Mouse (Mus musculus): ENCODE results near the gene Gm37419. TPM values are rescaled to one million over a fixed set of nuclear protein-coding genes. Genes with fewer than 3 reads are reported as not detected.

Gene Gm37419
- polyA plus RNA-seq, 1 experiment from 2014 or later, result not detected

DNA sequence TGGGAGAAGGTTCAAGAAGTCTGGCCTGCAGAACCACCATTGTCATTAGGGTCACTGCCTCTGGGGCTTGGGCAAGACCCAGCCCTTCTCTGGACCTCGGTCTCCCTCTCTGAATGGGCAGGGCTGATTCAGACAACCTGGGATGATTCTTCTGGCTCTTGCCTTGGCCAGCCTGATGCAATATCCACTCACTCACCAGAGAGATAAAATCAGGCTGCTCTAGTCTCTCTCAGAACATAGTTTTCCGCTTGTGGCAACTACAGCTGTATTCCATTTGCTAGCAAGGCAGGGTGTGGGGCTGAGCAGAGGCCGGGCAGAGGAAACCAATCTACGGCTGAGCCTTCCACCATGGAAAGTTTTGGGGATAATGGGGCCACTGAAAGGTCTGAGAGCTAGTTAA is 19.4 kb upstream of the Gm37419 start:
- no peak overlapping the region for H3K4me3 ChIP-seq (ENCODE audit: low read depth, low read length)
- H3K9me3 ChIP-seq (ENCODE audit: control insufficient read depth), result no peaks in the 10 kb centered on the region
- H3K9ac ChIP-seq (ENCODE audit: low read depth, low read length), result no peak overlapping the region
- 75% methylated on average over 4 of the region's 4 CpGs for WGBS
- H3K27ac ChIP-seq (ENCODE audit: low read depth, low read length), result no peak overlapping the region
- 0 out of 2 replicates have a peak, but pooled peaks cover 5% of the 10 kb centered on the region for H3K36me3 ChIP-seq (ENCODE audit: control insufficient read depth, insufficient read depth)
- TF ChIP-seq CTCF (IDR thresholded peaks at IDR 0.05; ENCODE audit: low read depth), result no peak
- no peak for ATAC-seq
- H3K27me3 ChIP-seq (replicated peaks; ENCODE audit: control insufficient read depth, insufficient read depth, low read length), result no peaks in the 10 kb centered on the region
- peaks cover 18% of the 10 kb centered on the region for H3K4me1 ChIP-seq (replicated peaks; ENCODE audit: control insufficient read depth, insufficient read depth, low read length)
- no peak overlapping the region for H3K4me2 ChIP-seq (replicated peaks; ENCODE audit: low read depth)

DNA sequence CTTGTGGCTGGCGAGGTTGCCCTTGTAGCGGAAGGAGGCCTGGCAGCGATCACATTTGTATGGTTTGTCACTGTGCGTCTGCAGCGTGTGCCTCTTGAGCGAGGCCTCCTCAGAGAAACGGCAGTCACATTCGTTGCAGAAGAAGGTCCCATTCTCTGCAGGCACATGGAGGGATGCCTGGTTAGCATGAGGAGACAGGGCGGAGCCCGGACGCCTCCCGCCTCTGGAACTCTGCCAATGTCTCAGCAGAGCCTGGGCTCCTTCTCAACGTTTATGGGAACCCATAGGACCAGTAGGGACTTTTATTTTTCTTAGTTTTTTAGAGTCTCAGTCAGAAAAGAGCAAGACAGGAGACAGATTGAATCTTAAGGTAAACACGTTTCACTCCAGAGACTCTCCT is 18.4 kb upstream of the Gm37419 start:
- ATAC-seq, result no peak; the same call in 1 of the 2 replicates
- WGBS, result 44% methylated on average over 14 of the region's 14 CpGs

DNA sequence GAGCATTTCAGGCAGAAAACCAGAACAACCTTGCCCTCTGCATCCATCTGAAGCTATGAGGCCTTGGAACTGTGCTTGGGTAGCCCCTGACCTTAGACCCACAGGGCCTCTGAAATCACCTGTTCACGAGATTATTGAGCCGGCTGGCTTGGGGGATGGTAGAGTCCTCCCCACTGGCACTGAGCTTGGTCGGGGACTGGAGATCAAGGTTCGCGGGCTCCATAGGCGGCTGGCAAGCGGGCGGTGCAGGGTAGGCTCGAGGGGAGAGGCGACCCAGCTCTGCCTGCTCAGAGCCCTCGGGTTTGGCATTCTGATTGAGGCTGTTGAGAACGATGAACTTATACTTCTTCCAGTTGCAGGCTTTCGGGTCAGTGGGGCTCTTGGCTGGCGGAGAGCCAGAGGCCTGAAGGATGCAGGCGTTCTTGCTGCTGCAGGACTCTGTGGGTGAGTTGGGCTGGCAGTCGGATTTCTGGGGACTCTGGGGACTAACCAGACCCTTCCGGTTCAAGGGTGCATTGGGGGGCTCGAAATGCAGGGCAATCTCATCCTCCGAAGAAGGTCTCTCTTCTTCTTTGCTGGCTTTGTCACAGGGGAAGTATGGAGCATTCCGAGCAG is 16.0 kb upstream of the Gm37419 start:
- Histone ChIP-seq H3K36me3 (ENCODE audit: control insufficient read depth, insufficient read depth) (peaks cover 5% of the 10 kb centered on the region; the same call in 1 of the 2 replicates), H3K27ac (ENCODE audit: low read depth, low read length) (peak overlapping the region; percentile 89), H3K9ac (ENCODE audit: low read depth, low read length) (peak overlapping the region; percentile 45), H3K9me3 (ENCODE audit: control insufficient read depth) (no peaks in the 10 kb centered on the region), H3K4me3 (ENCODE audit: low read depth, low read length) (peak overlapping the region; percentile 36), H3K4me1 (replicated peaks; ENCODE audit: control insufficient read depth, insufficient read depth, low read length) (peaks cover 18% of the 10 kb centered on the region), H3K27me3 (replicated peaks; ENCODE audit: control insufficient read depth, insufficient read depth, low read length) (no peaks in the 10 kb centered on the region), H3K4me2 (replicated peaks; ENCODE audit: low read depth) (peak overlapping the region; percentile 65)
- 48% methylated on average over 20 of the region's 20 CpGs for WGBS
- TF ChIP-seq CTCF (IDR thresholded peaks at IDR 0.05; ENCODE audit: low read depth), result no peak
- peak; percentile 81 for ATAC-seq

More for the DNA sequence above, 18.4 kb upstream of the Gm37419 start:
- Histone ChIP-seq H3K36me3 (ENCODE audit: control insufficient read depth, insufficient read depth) (peaks cover 5% of the 10 kb centered on the region; the same call in 1 of the 2 replicates), H3K4me1 (replicated peaks; ENCODE audit: control insufficient read depth, insufficient read depth, low read length) (peaks cover 18% of the 10 kb centered on the region), H3K9ac (ENCODE audit: low read depth, low read length) (no peak overlapping the region), H3K27ac (ENCODE audit: low read depth, low read length) (peak overlapping the region; percentile 50), H3K27me3 (replicated peaks; ENCODE audit: control insufficient read depth, insufficient read depth, low read length) (no peaks in the 10 kb centered on the region), H3K9me3 (ENCODE audit: control insufficient read depth) (no peaks in the 10 kb centered on the region), H3K4me3 (ENCODE audit: low read depth, low read length) (no peak overlapping the region), H3K4me2 (replicated peaks; ENCODE audit: low read depth) (no peak overlapping the region)
- TF ChIP-seq CTCF (IDR thresholded peaks at IDR 0.05; ENCODE audit: low read depth), result no peak

DNA sequence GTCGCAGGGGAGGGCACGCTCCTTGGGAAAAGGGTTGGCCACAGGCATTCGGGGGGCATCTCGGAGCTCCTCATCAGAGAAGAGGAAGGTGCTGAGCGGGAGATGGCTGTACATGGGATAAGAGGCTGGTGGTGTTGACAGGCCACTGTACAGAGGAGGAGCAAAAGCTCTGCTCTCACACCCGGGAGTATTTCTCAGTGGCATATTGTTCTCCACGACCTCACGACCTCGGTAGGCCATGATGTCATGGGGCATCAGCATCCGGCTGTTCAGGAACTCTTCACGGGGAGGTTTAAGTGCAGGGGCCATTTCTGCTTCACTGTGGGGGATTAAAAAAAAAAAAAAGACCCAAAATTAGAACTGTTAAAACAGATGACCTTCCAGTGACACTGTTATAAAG is 15.4 kb upstream of the Gm37419 start:
- peaks cover 18% of the 10 kb centered on the region for H3K4me1 ChIP-seq (replicated peaks; ENCODE audit: control insufficient read depth, insufficient read depth, low read length)
- H3K9ac ChIP-seq (ENCODE audit: low read depth, low read length), result peak overlapping the region; percentile 45
- H3K27me3 ChIP-seq (replicated peaks; ENCODE audit: control insufficient read depth, insufficient read depth, low read length), result no peaks in the 10 kb centered on the region
- H3K36me3 ChIP-seq (ENCODE audit: control insufficient read depth, insufficient read depth), result peaks cover 3% of the 10 kb centered on the region; the same call in 1 of the 2 replicates
- ATAC-seq, result 0 out of 2 replicates have a peak, but pooled peaks have one; percentile 11
- H3K4me3 ChIP-seq (ENCODE audit: low read depth, low read length), result peak overlapping the region; percentile 36
- WGBS, result 78% methylated on average over 11 of the region's 11 CpGs
- TF ChIP-seq CTCF (IDR thresholded peaks at IDR 0.05; ENCODE audit: low read depth), result no peak
- no peaks in the 10 kb centered on the region for H3K9me3 ChIP-seq (ENCODE audit: control insufficient read depth)
- peak overlapping the region; percentile 89 for H3K27ac ChIP-seq (ENCODE audit: low read depth, low read length)
- H3K4me2 ChIP-seq (replicated peaks; ENCODE audit: low read depth), result peak overlapping the region; percentile 65

DNA sequence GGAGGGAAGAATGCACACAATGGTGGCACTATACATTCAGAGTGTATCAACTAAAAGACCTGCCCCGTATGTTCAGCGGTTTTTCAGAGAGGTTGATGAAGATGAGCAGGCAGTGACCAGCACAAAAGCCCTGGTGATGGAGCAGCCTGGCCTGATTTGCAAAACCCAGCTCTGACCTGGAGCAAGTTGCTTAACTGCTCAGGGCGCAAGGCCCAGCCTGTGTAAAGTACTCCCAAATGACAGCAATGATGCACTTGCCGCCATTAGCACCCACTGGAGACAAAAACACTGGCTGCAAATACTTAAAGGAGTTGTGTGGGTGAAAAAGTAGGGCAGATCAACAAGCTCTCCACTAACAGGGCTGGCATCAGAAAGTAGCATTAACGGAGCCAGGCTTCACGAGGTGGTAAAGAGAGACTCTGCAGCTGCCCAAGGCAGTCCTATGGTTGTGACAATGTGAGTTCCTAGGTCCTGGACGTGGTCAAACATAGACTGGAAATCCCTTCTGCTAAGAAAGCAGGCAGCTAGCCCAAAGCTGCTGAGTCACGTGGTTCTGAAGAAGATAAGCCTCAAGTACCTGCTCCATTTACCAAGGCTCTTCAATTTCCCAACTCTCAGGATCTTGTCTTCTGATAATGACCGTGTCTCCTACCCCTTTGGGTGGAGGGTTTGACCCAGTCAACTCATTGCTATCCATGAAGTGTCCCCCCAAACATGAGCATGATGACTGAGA is 14.5 kb upstream of the Gm37419 start:
- Histone ChIP-seq H3K4me2 (replicated peaks; ENCODE audit: low read depth) (peak overlapping the region; percentile 65), H3K4me3 (ENCODE audit: low read depth, low read length) (no peak overlapping the region), H3K4me1 (replicated peaks; ENCODE audit: control insufficient read depth, insufficient read depth, low read length) (peaks cover 18% of the 10 kb centered on the region), H3K27ac (ENCODE audit: low read depth, low read length) (peak overlapping the region; percentile 28; the same call in 1 of the 2 replicates), H3K9ac (ENCODE audit: low read depth, low read length) (no peak overlapping the region), H3K9me3 (ENCODE audit: control insufficient read depth) (no peaks in the 10 kb centered on the region), H3K36me3 (ENCODE audit: control insufficient read depth, insufficient read depth) (no peaks in the 10 kb centered on the region; the same call in 1 of the 2 replicates), H3K27me3 (replicated peaks; ENCODE audit: control insufficient read depth, insufficient read depth, low read length) (no peaks in the 10 kb centered on the region)
- no peak for ATAC-seq
- no peak for TF ChIP-seq CTCF (IDR thresholded peaks at IDR 0.05; ENCODE audit: low read depth)
- 82% methylated on average over 9 of the region's 9 CpGs for WGBS

DNA sequence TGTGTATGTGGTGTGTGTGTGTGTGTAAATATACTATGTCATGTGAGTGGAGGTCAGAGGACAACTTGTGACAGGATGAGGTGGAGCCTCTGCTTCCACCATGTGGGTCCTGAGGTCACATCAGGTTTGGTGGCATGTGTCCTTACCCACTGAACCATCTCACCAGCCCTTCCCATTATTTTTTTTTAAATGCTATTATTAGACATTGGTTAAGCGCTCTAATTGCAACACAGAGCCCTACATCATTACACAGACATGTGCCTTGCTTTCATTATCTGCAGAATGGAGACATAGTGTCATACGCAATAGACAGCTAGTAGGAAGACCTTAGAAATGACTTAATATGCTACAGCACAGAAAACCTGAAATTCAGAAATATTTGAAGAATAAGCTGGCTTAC is 12.1 kb upstream of the Gm37419 start:
- H3K36me3 ChIP-seq (ENCODE audit: control insufficient read depth, insufficient read depth), result no peaks in the 10 kb centered on the region; the same call in 1 of the 2 replicates
- no peaks in the 10 kb centered on the region for H3K9me3 ChIP-seq (ENCODE audit: control insufficient read depth)
- 69% methylated on average over 2 of the region's 2 CpGs for WGBS
- no peak for TF ChIP-seq CTCF (IDR thresholded peaks at IDR 0.05; ENCODE audit: low read depth)
- H3K4me3 ChIP-seq (ENCODE audit: low read depth, low read length), result no peak overlapping the region
- no peak overlapping the region for H3K9ac ChIP-seq (ENCODE audit: low read depth, low read length)
- no peak overlapping the region for H3K27ac ChIP-seq (ENCODE audit: low read depth, low read length)
- H3K4me2 ChIP-seq (replicated peaks; ENCODE audit: low read depth), result no peak overlapping the region
- peaks cover 4% of the 10 kb centered on the region; the same call in 1 of the 2 replicates for H3K4me1 ChIP-seq (replicated peaks; ENCODE audit: control insufficient read depth, insufficient read depth, low read length)
- ATAC-seq, result no peak
- H3K27me3 ChIP-seq (replicated peaks; ENCODE audit: control insufficient read depth, insufficient read depth, low read length), result no peaks in the 10 kb centered on the region

Measured in intestine, postnatal 0 days (tissue).